12 mouse cellular contexts compared by ENCODE assay signal in the genomic region with DNA sequence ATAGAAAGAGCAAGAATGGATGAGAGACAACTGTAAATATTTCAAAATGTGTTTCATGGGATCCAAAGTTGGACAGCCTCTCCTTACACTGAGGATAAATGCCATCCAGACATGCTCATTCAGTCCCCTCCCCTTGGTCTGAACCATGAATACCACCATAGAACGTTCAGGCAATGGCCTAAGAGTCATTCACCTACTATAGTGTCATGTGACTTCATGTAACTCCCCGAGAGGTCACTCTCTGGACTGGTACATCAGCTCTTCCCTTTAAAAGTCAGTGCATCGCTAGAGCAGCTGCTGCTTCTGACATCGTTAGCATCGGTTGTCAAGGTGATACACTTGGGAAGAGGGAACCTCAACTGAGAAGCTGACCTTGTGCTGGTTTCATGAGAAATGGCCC.
"Had no signal": no experiment of that assay in that cellular context is flagged by ENCODE, and none has a peak within 500 bp of the region (broad histone marks: within the 10 kb centered on the region; RNA-seq: fewer than 3 reads in every experiment).

No protein-coding gene starts in this region.

- H3K9me3 ChIP-seq: intestine, embryonic 15.5 days; midbrain, embryonic 12.5 days; neural tube, embryonic 12.5 days had no signal

- DNase-seq: kidney, adult 18-20 months; kidney, postnatal 10 days; kidney, postnatal 4 days; left cerebral cortex, postnatal 4 days; lung, adult 2 months; right cerebral cortex, postnatal 14 days; thymus, adult 18-20 months; thymus, postnatal 14 days had no signal

- H3K9ac ChIP-seq: intestine, embryonic 15.5 days; midbrain, embryonic 12.5 days; neural tube, embryonic 12.5 days had no signal

- H3K4me2 ChIP-seq: intestine, embryonic 15.5 days; midbrain, embryonic 12.5 days; neural tube, embryonic 12.5 days had no signal

- ATAC-seq: intestine, embryonic 15.5 days had no signal

- H3K4me3 ChIP-seq: intestine, embryonic 15.5 days; layer of hippocampus, adult 2 months; midbrain, embryonic 12.5 days; neural tube, embryonic 12.5 days had no signal

- H3K4me1 ChIP-seq: intestine, embryonic 15.5 days; midbrain, embryonic 12.5 days; neural tube, embryonic 12.5 days had no signal

- H3K27me3 ChIP-seq: intestine, embryonic 15.5 days; midbrain, embryonic 12.5 days; neural tube, embryonic 12.5 days had no signal

- H3K36me3 ChIP-seq: intestine, embryonic 15.5 days; midbrain, embryonic 12.5 days; neural tube, embryonic 12.5 days had no signal

- H3K27ac ChIP-seq: intestine, embryonic 15.5 days; layer of hippocampus, adult 2 months; midbrain, embryonic 12.5 days; neural tube, embryonic 12.5 days had no signal
